9 mouse cellular contexts compared by ENCODE assay signal in genomic region chr7:44277250-44277622, GRCm38 (mm10). TPM values are rescaled to one million over a fixed set of nuclear protein-coding genes. Genes with fewer than 3 reads are reported as not detected.
DNase-seq lines count a peak whose midpoint lies in the region; ATAC-seq and TF ChIP-seq lines count a peak whose summit lies in the region.
"Had no signal": no experiment of that assay in that cellular context is flagged by ENCODE, and none has a peak within 500 bp of the region (broad histone marks: within the 10 kb centered on the region; RNA-seq: fewer than 3 reads in every experiment).

No protein-coding gene starts in this region.

- H3K4me2 ChIP-seq in forebrain, embryonic 14.5 days (ENCODE audit: low read length): no peak overlapping the region
- no peak overlapping the region for H3K4me2 ChIP-seq in forebrain, embryonic 12.5 days
- no peak overlapping the region for H3K4me2 ChIP-seq in lung, postnatal 0 days (replicated peaks; ENCODE audit: low read depth, low read length)

- peak; percentile 46 for DNase-seq in forebrain, embryonic 14.5 days (ENCODE audit: low spot score)
- DNase-seq in right cerebral cortex, adult 18-20 months: peak; percentile 64
- no peak for DNase-seq in right cerebral cortex, postnatal 25 days
- DNase-seq in embryo, embryonic 10.5 days (ENCODE audit: low spot score): peak; percentile 51
- DNase-seq in lung, postnatal 0 days (ENCODE audit: low spot score): no peak
- peak; percentile 65 for DNase-seq in thymus, postnatal 4 days
- DNase-seq in midbrain, embryonic 10.5 days (ENCODE audit: low spot score): no peak

- H3K4me3 ChIP-seq in forebrain, embryonic 14.5 days (ENCODE audit: low read depth, low read length): no peak overlapping the region
- no peak overlapping the region for H3K4me3 ChIP-seq in forebrain, embryonic 12.5 days (replicated peaks)
- no peak overlapping the region for H3K4me3 ChIP-seq in lung, postnatal 0 days (ENCODE audit: low read depth, low read length)
- H3K4me3 ChIP-seq in midbrain, embryonic 10.5 days: no peak overlapping the region

- TF ChIP-seq EP300 in lung, postnatal 0 days (IDR thresholded peaks at IDR 0.05): no peak

- TF ChIP-seq CTCF in lung, postnatal 0 days (IDR thresholded peaks at IDR 0.05): peak; percentile 65

- ATAC-seq in forebrain, embryonic 14.5 days: no peak
- ATAC-seq in forebrain, embryonic 12.5 days (ENCODE audit: low FRiP score): no peak
- ATAC-seq in lung, postnatal 0 days: no peak

- no peak overlapping the region for H3K27ac ChIP-seq in forebrain, embryonic 14.5 days (ENCODE audit: low read depth, low read length)
- H3K27ac ChIP-seq in forebrain, embryonic 12.5 days: no peak overlapping the region
- no peak overlapping the region for H3K27ac ChIP-seq in lung, postnatal 0 days (ENCODE audit: low read length)
- H3K27ac ChIP-seq in midbrain, embryonic 10.5 days (replicated peaks): no peak overlapping the region

- WGBS in forebrain, embryonic 14.5 days: 48% methylated on average over 2 of the region's 2 CpGs
- 48% methylated on average over 2 of the region's 2 CpGs for WGBS in forebrain, embryonic 12.5 days
- WGBS in lung, postnatal 0 days: 46% methylated on average over 2 of the region's 2 CpGs
- 51% methylated on average over 2 of the region's 2 CpGs for WGBS in midbrain, embryonic 10.5 days

- H3K9ac ChIP-seq in forebrain, embryonic 14.5 days (ENCODE audit: low read length): no peak overlapping the region
- H3K9ac ChIP-seq in forebrain, embryonic 12.5 days: no peak overlapping the region
- no peak overlapping the region for H3K9ac ChIP-seq in lung, postnatal 0 days (replicated peaks; ENCODE audit: low read depth)

- no peaks in the 10 kb centered on the region for H3K36me3 ChIP-seq in forebrain, embryonic 14.5 days (ENCODE audit: control insufficient read depth, insufficient read depth, low read length)
- no peaks in the 10 kb centered on the region for H3K36me3 ChIP-seq in forebrain, embryonic 12.5 days (replicated peaks)
- no peaks in the 10 kb centered on the region for H3K36me3 ChIP-seq in lung, postnatal 0 days (ENCODE audit: insufficient read depth, low read length)
- no peaks in the 10 kb centered on the region for H3K36me3 ChIP-seq in midbrain, embryonic 10.5 days

- H3K9me3 ChIP-seq in forebrain, embryonic 14.5 days (replicated peaks; ENCODE audit: control insufficient read depth, low read length): no peaks in the 10 kb centered on the region
- no peaks in the 10 kb centered on the region for H3K9me3 ChIP-seq in forebrain, embryonic 12.5 days
- H3K9me3 ChIP-seq in lung, postnatal 0 days (ENCODE audit: low read length): no peaks in the 10 kb centered on the region
- no peaks in the 10 kb centered on the region; the same call in 1 of the 2 replicates for H3K9me3 ChIP-seq in midbrain, embryonic 10.5 days (replicated peaks)

- H3K27me3 ChIP-seq in forebrain, embryonic 14.5 days (replicated peaks; ENCODE audit: control insufficient read depth, insufficient read depth, low read length): no peaks in the 10 kb centered on the region
- H3K27me3 ChIP-seq in forebrain, embryonic 12.5 days: peaks cover 24% of the 10 kb centered on the region
- peaks cover 10% of the 10 kb centered on the region; the same call in 1 of the 2 replicates for H3K27me3 ChIP-seq in lung, postnatal 0 days (replicated peaks; ENCODE audit: insufficient read depth, low read length)
- H3K27me3 ChIP-seq in midbrain, embryonic 10.5 days (ENCODE audit: low read depth, poor library complexity, severe bottlenecking): peaks cover 24% of the 10 kb centered on the region

- H3K4me1 ChIP-seq in forebrain, embryonic 14.5 days (ENCODE audit: control insufficient read depth, insufficient read depth, low read length): no peaks in the 10 kb centered on the region
- peaks cover 6% of the 10 kb centered on the region; the same call in 1 of the 2 replicates for H3K4me1 ChIP-seq in forebrain, embryonic 12.5 days
- H3K4me1 ChIP-seq in lung, postnatal 0 days (ENCODE audit: insufficient read depth, low read depth, low read length): no peaks in the 10 kb centered on the region
- peaks cover 11% of the 10 kb centered on the region for H3K4me1 ChIP-seq in midbrain, embryonic 10.5 days

RNA-seq across cellular contexts. Expression of gene Gm15517, which starts 16.0 kb away (rescaled TPM):
- polyA plus RNA-seq in forebrain, embryonic 14.5 days (2014; fragmentation: Nextera tagmentation; extraction: Ambion mirVana): not detected in 2 replicates
- not detected in 2 replicates for polyA plus RNA-seq in forebrain, embryonic 12.5 days (2016; fragmentation: Nextera tagmentation; extraction: Ambion mirVana)
- polyA plus RNA-seq in lung, postnatal 0 days (2015; fragmentation: Nextera tagmentation; extraction: Ambion mirVana): not detected in 2 replicates
- not detected in 2 replicates for polyA plus RNA-seq in midbrain, embryonic 10.5 days (2016; fragmentation: Nextera tagmentation; extraction: Ambion mirVana)
- polyA plus RNA-seq: limb, embryonic 14.5 days had no signal

RNA-seq across cellular contexts. Expression of gene Acp4, which starts 20.1 kb away (rescaled TPM):
- not detected in 2 replicates for polyA plus RNA-seq in forebrain, embryonic 14.5 days (2014; fragmentation: Nextera tagmentation; extraction: Ambion mirVana)
- polyA plus RNA-seq in forebrain, embryonic 12.5 days (2016; fragmentation: Nextera tagmentation; extraction: Ambion mirVana): 0.11 and 0.17 TPM in 2 replicates
- not detected in 2 replicates for polyA plus RNA-seq in lung, postnatal 0 days (2015; fragmentation: Nextera tagmentation; extraction: Ambion mirVana)
- polyA plus RNA-seq in midbrain, embryonic 10.5 days (2016; fragmentation: Nextera tagmentation; extraction: Ambion mirVana): 0.17 TPM in 1 of 2 replicates, not detected in the other

RNA-seq across cellular contexts. Expression of gene Clec11a, which starts 29.5 kb away (rescaled TPM):
- 3.7 and 4.5 TPM in 2 replicates for polyA plus RNA-seq in forebrain, embryonic 14.5 days (2014; fragmentation: Nextera tagmentation; extraction: Ambion mirVana)
- polyA plus RNA-seq in forebrain, embryonic 12.5 days (2016; fragmentation: Nextera tagmentation; extraction: Ambion mirVana): 2.5 and 2.9 TPM in 2 replicates
- 2.1 and 2.5 TPM in 2 replicates for polyA plus RNA-seq in lung, postnatal 0 days (2015; fragmentation: Nextera tagmentation; extraction: Ambion mirVana)
- 2.2 and 2.4 TPM in 2 replicates for polyA plus RNA-seq in midbrain, embryonic 10.5 days (2016; fragmentation: Nextera tagmentation; extraction: Ambion mirVana)

RNA-seq across cellular contexts. Expression of gene 2410002F23Rik, which starts 30.7 kb away (rescaled TPM):
- 162 and 186 TPM in 2 replicates for polyA plus RNA-seq in forebrain, embryonic 14.5 days (2014; fragmentation: Nextera tagmentation; extraction: Ambion mirVana)
- polyA plus RNA-seq in forebrain, embryonic 12.5 days (2016; fragmentation: Nextera tagmentation; extraction: Ambion mirVana): 195 and 203 TPM in 2 replicates
- polyA plus RNA-seq in lung, postnatal 0 days (2015; fragmentation: Nextera tagmentation; extraction: Ambion mirVana): 45.2 and 51.3 TPM in 2 replicates
- 172 and 189 TPM in 2 replicates for polyA plus RNA-seq in midbrain, embryonic 10.5 days (2016; fragmentation: Nextera tagmentation; extraction: Ambion mirVana)

RNA-seq across cellular contexts. Expression of gene 1700028J19Rik, which starts 30.7 kb away (rescaled TPM):
- 1.9 and 2.4 TPM in 2 replicates for polyA plus RNA-seq in forebrain, embryonic 14.5 days (2014; fragmentation: Nextera tagmentation; extraction: Ambion mirVana)
- polyA plus RNA-seq in forebrain, embryonic 12.5 days (2016; fragmentation: Nextera tagmentation; extraction: Ambion mirVana): 1.1 and 1.3 TPM in 2 replicates
- 0.77 and 1.0 TPM in 2 replicates for polyA plus RNA-seq in lung, postnatal 0 days (2015; fragmentation: Nextera tagmentation; extraction: Ambion mirVana)
- polyA plus RNA-seq in midbrain, embryonic 10.5 days (2016; fragmentation: Nextera tagmentation; extraction: Ambion mirVana): 1.6 and 1.7 TPM in 2 replicates

Comparison
In these comparisons a context has a peak if more than half of its experiments do, and no peak if none do; other contexts are left out.
1. DNase-seq: peak in forebrain, embryonic 14.5 days (single experiment), right cerebral cortex, adult 18-20 months (single experiment), embryo, embryonic 10.5 days (single experiment) and thymus, postnatal 4 days (single experiment); none in right cerebral cortex, postnatal 25 days (single experiment), lung, postnatal 0 days (single experiment) and midbrain, embryonic 10.5 days (single experiment).